Mouse (Mus musculus): ENCODE data around the gene Whrn.

Gene Whrn

GRCm38 (mm10) chr4:63444362-63445066 lies 51.3 kb downstream of the Whrn start:
- DNase-seq (ENCODE audit: low read depth) = no peak

GRCm38 (mm10) chr4:63443101-63443500 lies 52.7 kb downstream of the Whrn start:
- DNase-seq (ENCODE audit: low read depth) = no peak

- DNase-seq (ENCODE audit: low read depth) = no peak
Observed at GRCm38 (mm10) chr4:63441616-63442015, 54.2 kb downstream of the Whrn start.

- no peak for DNase-seq (ENCODE audit: low read depth)
Observed at GRCm38 (mm10) chr4:63440262-63440661, 55.5 kb downstream of the Whrn start.

GRCm38 (mm10) chr4:63437968-63438367 lies 57.8 kb downstream of the Whrn start:
- no peak for DNase-seq (ENCODE audit: low read depth)

- DNase-seq (ENCODE audit: low read depth) = peak; percentile 23
Observed at GRCm38 (mm10) chr4:63437119-63437815, 58.5 kb downstream of the Whrn start.

GRCm38 (mm10) chr4:63435402-63435801 lies 60.4 kb downstream of the Whrn start:
- DNase-seq (ENCODE audit: low read depth) = no peak

- DNase-seq (ENCODE audit: low read depth) = no peak
Observed at GRCm38 (mm10) chr4:63431098-63431497, 64.7 kb downstream of the Whrn start.

GRCm38 (mm10) chr4:63430357-63430756 lies 65.4 kb downstream of the Whrn start:
- DNase-seq (ENCODE audit: low read depth) = no peak

GRCm38 (mm10) chr4:63426308-63426707 lies 69.5 kb downstream of the Whrn start:
- no peak for DNase-seq (ENCODE audit: low read depth)

GRCm38 (mm10) chr4:63423811-63424210 lies 72.0 kb downstream of the Whrn start:
- DNase-seq (ENCODE audit: low read depth) = no peak

- DNase-seq (ENCODE audit: low read depth) = no peak
Observed at GRCm38 (mm10) chr4:63423231-63423630, 72.6 kb downstream of the Whrn start.

GRCm38 (mm10) chr4:63420143-63420920 lies 75.5 kb downstream of the Whrn start:
- DNase-seq (ENCODE audit: low read depth) = no peak

GRCm38 (mm10) chr4:63418270-63418669 lies 77.5 kb downstream of the Whrn start:
- no peak for DNase-seq (ENCODE audit: low read depth)

- no peak for DNase-seq (ENCODE audit: low read depth)
Observed at GRCm38 (mm10) chr4:63417318-63417957, 78.4 kb downstream of the Whrn start.

GRCm38 (mm10) chr4:63414951-63415350 lies 80.8 kb downstream of the Whrn start:
- DNase-seq (ENCODE audit: low read depth) = no peak

GRCm38 (mm10) chr4:63411222-63411621 lies 84.6 kb downstream of the Whrn start:
- DNase-seq (ENCODE audit: low read depth) = no peak

GRCm38 (mm10) chr4:63410583-63410934 lies 85.2 kb downstream of the Whrn start:
- peak; percentile 78 for DNase-seq (ENCODE audit: low read depth)

GRCm38 (mm10) chr4:63409908-63410582 lies 85.7 kb downstream of the Whrn start:
- DNase-seq (ENCODE audit: low read depth) = no peak

- no peak for DNase-seq (ENCODE audit: low read depth)
Observed at GRCm38 (mm10) chr4:63409317-63409907, 86.4 kb downstream of the Whrn start.

- no peak for DNase-seq (ENCODE audit: low read depth)
Observed at GRCm38 (mm10) chr4:63408649-63409048, 87.1 kb downstream of the Whrn start.

All from fibroblast of lung, adult 2 months (primary cell).